In genomic region chr3:84260024-84260535, GRCm38 (mm10) we compare ENCODE assay signal across 8 mouse cellular contexts. TPM values are rescaled to one million over a fixed set of nuclear protein-coding genes. Genes with fewer than 3 reads are reported as not detected.
DNase-seq lines count a peak whose midpoint lies in the region; ATAC-seq and TF ChIP-seq lines count a peak whose summit lies in the region.

No protein-coding gene starts in this region.

- H3K27ac ChIP-seq in lung, embryonic 15.5 days: peak overlapping the region; percentile 22; the same call in 1 of the 2 replicates
- peak overlapping the region; percentile 96 for H3K27ac ChIP-seq in forebrain, postnatal 0 days (ENCODE audit: low read depth, low read length)
- no peak overlapping the region for H3K27ac ChIP-seq in liver, embryonic 16.5 days (ENCODE audit: low read length)

- H3K4me3 ChIP-seq in lung, embryonic 15.5 days: peak overlapping the region; percentile 70
- H3K4me3 ChIP-seq in forebrain, postnatal 0 days (ENCODE audit: low read depth, low read length): peak overlapping the region; percentile 76
- H3K4me3 ChIP-seq in liver, embryonic 16.5 days (ENCODE audit: low read depth, low read length): peak overlapping the region; percentile 66

- no peak for TF ChIP-seq CTCF in forebrain, postnatal 0 days (IDR thresholded peaks at IDR 0.05; ENCODE audit: low read depth)

- 2% methylated on average over 7 of the region's 8 CpGs for WGBS in lung, embryonic 15.5 days
- 7% methylated on average over 8 of the region's 8 CpGs for WGBS in forebrain, postnatal 0 days
- 7% methylated on average over 6 of the region's 8 CpGs for WGBS in liver, embryonic 16.5 days (ENCODE audit: insufficient replicate concordance)

- H3K4me1 ChIP-seq in lung, embryonic 15.5 days: peaks cover 27% of the 10 kb centered on the region
- H3K4me1 ChIP-seq in forebrain, postnatal 0 days (ENCODE audit: insufficient read depth): peaks cover 19% of the 10 kb centered on the region; the same call in 1 of the 2 replicates
- H3K4me1 ChIP-seq in liver, embryonic 16.5 days (ENCODE audit: control insufficient read depth, low read depth, low read length): peaks cover 20% of the 10 kb centered on the region

- no peaks in the 10 kb centered on the region for H3K9me3 ChIP-seq in lung, embryonic 15.5 days
- H3K9me3 ChIP-seq in forebrain, postnatal 0 days (ENCODE audit: low read length): no peaks in the 10 kb centered on the region
- no peaks in the 10 kb centered on the region for H3K9me3 ChIP-seq in liver, embryonic 16.5 days (replicated peaks; ENCODE audit: control insufficient read depth, low read length)

- H3K36me3 ChIP-seq in lung, embryonic 15.5 days: no peaks in the 10 kb centered on the region
- H3K36me3 ChIP-seq in forebrain, postnatal 0 days (ENCODE audit: insufficient read depth): no peaks in the 10 kb centered on the region
- H3K36me3 ChIP-seq in liver, embryonic 16.5 days (ENCODE audit: control insufficient read depth, insufficient read depth): no peaks in the 10 kb centered on the region

- ATAC-seq in lung, embryonic 15.5 days (ENCODE audit: borderline replicate concordance, extremely low read depth, low FRiP score, low TSS enrichment): peak; percentile 55; the same call in 1 of the 2 replicates
- peak; percentile 63 for ATAC-seq in forebrain, postnatal 0 days
- no peak for ATAC-seq in liver, embryonic 16.5 days (ENCODE audit: low read depth)

- H3K4me2 ChIP-seq in lung, embryonic 15.5 days: peak overlapping the region; percentile 100
- H3K4me2 ChIP-seq in forebrain, postnatal 0 days (ENCODE audit: low read depth): peak overlapping the region; percentile 82
- peak overlapping the region; percentile 92 for H3K4me2 ChIP-seq in liver, embryonic 16.5 days (ENCODE audit: low read depth, low read length)

- DNase-seq in lung, postnatal 25 days (ENCODE audit: low spot score): no peak
- DNase-seq in cerebellum, adult 11 months: peak; percentile 19
- DNase-seq in forebrain, postnatal 0 days: peak; percentile 56
- peak; percentile 13 for DNase-seq in thymus, postnatal 4 days
- DNase-seq in testis, postnatal 10 days (ENCODE audit: low spot score): no peak
- no peak for DNase-seq in embryo, embryonic 10.5 days (ENCODE audit: low spot score)

- peak overlapping the region; percentile 80; the same call in 1 of the 2 replicates for H3K9ac ChIP-seq in lung, embryonic 15.5 days
- H3K9ac ChIP-seq in forebrain, postnatal 0 days: peak overlapping the region; percentile 95
- no peak overlapping the region for H3K9ac ChIP-seq in liver, embryonic 16.5 days (ENCODE audit: low read depth, low read length)

- H3K27me3 ChIP-seq in lung, embryonic 15.5 days: peaks cover 5% of the 10 kb centered on the region
- H3K27me3 ChIP-seq in forebrain, postnatal 0 days (ENCODE audit: insufficient read depth, low read length): no peaks in the 10 kb centered on the region
- peaks cover 21% of the 10 kb centered on the region for H3K27me3 ChIP-seq in liver, embryonic 16.5 days (ENCODE audit: control insufficient read depth, insufficient read depth, low read depth, low read length)

RNA-seq across cellular contexts. Expression of gene Trim2, which starts 46.6 kb away (rescaled TPM):
- 25.0 and 31.4 TPM in 2 replicates for polyA plus RNA-seq in lung, embryonic 15.5 days (2015; fragmentation: Nextera tagmentation; extraction: Ambion mirVana)
- 186 and 218 TPM in 2 replicates for total RNA-seq in forebrain, postnatal 0 days (2014; rRNA removed)
- 75.9 and 127 TPM in 2 replicates for polyA plus RNA-seq in forebrain, postnatal 0 days (2015; fragmentation: Nextera tagmentation; extraction: Ambion mirVana)
- 6.3 and 6.4 TPM in 2 replicates for polyA plus RNA-seq in liver, embryonic 16.5 days (2015; fragmentation: Nextera tagmentation; extraction: Ambion mirVana)

Comparison
In these comparisons a context has a peak if more than half of its experiments do, and no peak if none do; other contexts are left out.
1. DNase-seq: peak in cerebellum, adult 11 months (single experiment), forebrain, postnatal 0 days (single experiment) and thymus, postnatal 4 days (single experiment); none in lung, postnatal 25 days (single experiment), testis, postnatal 10 days (single experiment) and embryo, embryonic 10.5 days (single experiment).
2. Peak in every context shown above with its lines, with median percentiles within 50 percentile points of each other: H3K4me2 ChIP-seq and H3K4me3 ChIP-seq.